In the genomic region with DNA sequence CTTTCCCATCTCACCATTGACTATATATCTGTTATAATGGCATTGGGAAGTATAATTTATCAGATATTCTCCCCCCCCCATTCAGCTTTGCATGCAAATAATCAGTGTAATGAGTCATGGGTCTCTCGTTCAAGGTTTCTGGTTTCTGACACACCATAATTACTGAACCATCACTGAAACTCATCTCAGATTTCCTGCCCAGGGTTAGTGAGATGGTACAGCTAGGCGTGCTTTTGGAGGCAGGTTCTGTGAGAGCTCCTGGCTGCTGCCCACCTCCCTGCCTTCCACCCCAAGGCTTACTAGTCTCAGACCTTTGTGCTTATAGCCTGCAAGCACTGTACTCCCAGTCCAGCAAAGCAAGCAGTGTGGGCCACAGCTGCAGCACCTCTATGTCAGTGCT, we compare ENCODE assay signal across 26 mouse cellular contexts.
DNase-seq lines count a peak whose midpoint lies in the region; ATAC-seq and TF ChIP-seq lines count a peak whose summit lies in the region.
"Had no signal": no experiment of that assay in that cellular context is flagged by ENCODE, and none has a peak within 500 bp of the region (broad histone marks: within the 10 kb centered on the region; RNA-seq: fewer than 3 reads in every experiment).

No protein-coding gene starts in this region.

- no peaks in the 10 kb centered on the region for H3K27me3 ChIP-seq in heart, embryonic 11.5 days (ENCODE audit: control insufficient read depth, insufficient read depth, low read length)
- H3K27me3 ChIP-seq in kidney, embryonic 15.5 days, result no peaks in the 10 kb centered on the region
- H3K27me3 ChIP-seq in Patski, result no peaks in the 10 kb centered on the region
- no peaks in the 10 kb centered on the region for H3K27me3 ChIP-seq in cerebellum, adult 2 months (ENCODE audit: control insufficient read depth, insufficient read depth, low read length)
- H3K27me3 ChIP-seq: heart, embryonic 15.5 days; hindbrain, embryonic 13.5 days; intestine, embryonic 15.5 days had no signal

- H3K4me1 ChIP-seq in heart, embryonic 11.5 days (ENCODE audit: control insufficient read depth, insufficient read depth, low read length), result no peaks in the 10 kb centered on the region
- peaks cover 12% of the 10 kb centered on the region for H3K4me1 ChIP-seq in kidney, embryonic 15.5 days
- peaks cover 3% of the 10 kb centered on the region; the same call in 1 of the 2 replicates for H3K4me1 ChIP-seq in cerebellum, adult 2 months (ENCODE audit: control insufficient read depth, insufficient read depth, low read length)
- H3K4me1 ChIP-seq: heart, embryonic 12.5 days; heart, embryonic 15.5 days; hindbrain, embryonic 10.5 days; intestine, embryonic 15.5 days had no signal

- 83% methylated on average over 2 of the region's 2 CpGs for WGBS in heart, embryonic 11.5 days (ENCODE audit: insufficient replicate concordance)
- WGBS in kidney, embryonic 15.5 days, result 44% methylated on average over 2 of the region's 2 CpGs
- WGBS in cerebellum, adult 2 months, result 95% methylated on average over 2 of the region's 2 CpGs

- H3K4me3 ChIP-seq in heart, embryonic 11.5 days (ENCODE audit: low read depth, low read length), result no peak overlapping the region
- no peak overlapping the region for H3K4me3 ChIP-seq in kidney, embryonic 15.5 days (replicated peaks)
- no peak overlapping the region for H3K4me3 ChIP-seq in cerebellum, adult 2 months (replicated peaks; ENCODE audit: insufficient read depth, low read depth, low read length)
- H3K4me3 ChIP-seq: forebrain, embryonic 10.5 days; gastrocnemius, adult 2 months; heart, embryonic 12.5 days; heart, embryonic 15.5 days; hindbrain, embryonic 10.5 days; hindbrain, embryonic 13.5 days; intestine, embryonic 15.5 days had no signal

- ATAC-seq in heart, embryonic 11.5 days (replicated peaks; ENCODE audit: insufficient number of reproducible peaks, low FRiP score, low TSS enrichment), result no peak
- ATAC-seq in kidney, embryonic 15.5 days (replicated peaks; ENCODE audit: low FRiP score), result peak; percentile 69
- peak; percentile 71 for ATAC-seq in Patski
- ATAC-seq: CD4-positive, CD25-positive, alpha-beta regulatory T cell, adult 4 months; forebrain, embryonic 14.5 days; forebrain, postnatal 0 days; hindbrain, embryonic 16.5 days; intestine, embryonic 15.5 days had no signal

- TF ChIP-seq POLR2A in cerebellum, adult 2 months (IDR thresholded peaks at IDR 0.05; ENCODE audit: borderline replicate concordance, insufficient read depth, low read length), result no peak

- no peak overlapping the region for H3K9ac ChIP-seq in heart, embryonic 11.5 days (ENCODE audit: low read depth, low read length)
- H3K9ac ChIP-seq in kidney, embryonic 15.5 days, result no peak overlapping the region
- H3K9ac ChIP-seq: forebrain, postnatal 0 days; heart, embryonic 12.5 days; heart, embryonic 15.5 days; hindbrain, embryonic 13.5 days; intestine, embryonic 15.5 days had no signal

- H3K4me2 ChIP-seq in heart, embryonic 11.5 days, result no peak overlapping the region
- no peak overlapping the region for H3K4me2 ChIP-seq in kidney, embryonic 15.5 days
- H3K4me2 ChIP-seq: heart, embryonic 12.5 days; heart, embryonic 15.5 days; hindbrain, embryonic 13.5 days; intestine, embryonic 15.5 days had no signal

- POLR2A ChIA-PET in Patski (lab: Charles Lee), result no interaction called here

- no peaks in the 10 kb centered on the region for H3K36me3 ChIP-seq in heart, embryonic 11.5 days (ENCODE audit: control insufficient read depth, insufficient read depth, low read length)
- no peaks in the 10 kb centered on the region for H3K36me3 ChIP-seq in kidney, embryonic 15.5 days
- H3K36me3 ChIP-seq: forebrain, embryonic 10.5 days; heart, embryonic 12.5 days; heart, embryonic 15.5 days; hindbrain, embryonic 10.5 days; hindbrain, embryonic 13.5 days; intestine, embryonic 15.5 days had no signal

- no peaks in the 10 kb centered on the region for H3K9me3 ChIP-seq in heart, embryonic 11.5 days (replicated peaks; ENCODE audit: control insufficient read depth, low read length)
- no peaks in the 10 kb centered on the region for H3K9me3 ChIP-seq in kidney, embryonic 15.5 days (replicated peaks)
- H3K9me3 ChIP-seq: forebrain, embryonic 10.5 days; heart, embryonic 12.5 days; heart, embryonic 15.5 days; hindbrain, embryonic 10.5 days; hindbrain, embryonic 13.5 days; intestine, embryonic 15.5 days had no signal

- no peak overlapping the region for H3K27ac ChIP-seq in heart, embryonic 11.5 days (ENCODE audit: low read depth, low read length)
- H3K27ac ChIP-seq in kidney, embryonic 15.5 days, result no peak overlapping the region
- H3K27ac ChIP-seq in cerebellum, adult 2 months (ENCODE audit: insufficient read depth, low read length), result no peak overlapping the region
- H3K27ac ChIP-seq: forebrain, embryonic 10.5 days; gastrocnemius, adult 2 months; heart, embryonic 15.5 days; hindbrain, embryonic 10.5 days; hindbrain, embryonic 13.5 days; intestine, embryonic 15.5 days had no signal

- DNase-seq in heart, adult 11 months, result peak; percentile 43
- no peak for DNase-seq in kidney, postnatal 4 days
- DNase-seq in A20 (ENCODE audit: low read depth, low spot score) (peak; percentile 47), Patski (ENCODE audit: low read depth, low spot score) (no peak)
- no peak for DNase-seq in cerebellum, adult 2 months
- DNase-seq: adrenal gland, postnatal 25 days; cerebellum, adult 11-12 months; cerebellum, adult 9-10 months; cerebellum, postnatal 14 days; forebrain, postnatal 0 days; gastrocnemius, adult 2 months; gastrocnemius, postnatal 14 days; heart, adult 18-20 months; heart, postnatal 10 days; heart, postnatal 36 days had no signal

- CTCF ChIA-PET in Patski (lab: Charles Lee), result no interaction called here

- in situ Hi-C loops in Patski (cut with MboI; ENCODE audit: low pct_unique_long_range_greater_than_20kb), result no loop called here

- no peak for TF ChIP-seq CTCF in Patski (IDR thresholded peaks at IDR 0.05)
- no peak for TF ChIP-seq CTCF in cerebellum, adult 2 months (IDR thresholded peaks at IDR 0.05; ENCODE audit: borderline replicate concordance, insufficient read depth, low read depth, low read length)

Comparison
In these comparisons a context has a peak if more than half of its experiments do, and no peak if none do; other contexts are left out.
1. DNase-seq: peak in heart, adult 11 months (single experiment) and A20 (single experiment); none in kidney, postnatal 4 days (0 of 2), Patski (single experiment) and cerebellum, adult 2 months (0 of 2).